Mouse (Mus musculus): Measurements from ENCODE around the gene Slc2a12. TPM values are rescaled to one million over a fixed set of nuclear protein-coding genes. Genes with fewer than 3 reads are reported as not detected.

Gene Slc2a12
- 0.01 TPM for polyA plus RNA-seq (2012; fragmentation: generic; extraction: Trizol)

- Histone ChIP-seq H3ac (ENCODE audit: control insufficient read depth, insufficient read length) (no peak within 1 kb of the TSS), H3K79me2 (ENCODE audit: control insufficient read depth, insufficient read depth) (no peaks in the 10 kb centered on the region), H3K4me3 (no peak within 1 kb of the TSS), H3K27me3 (ENCODE audit: control insufficient read depth, insufficient read depth, insufficient read length) (peaks cover 5% of the 10 kb centered on the region), H3K4me2 (ENCODE audit: low read depth) (no peak within 1 kb of the TSS), H3K36me3 (ENCODE audit: control insufficient read depth, insufficient read depth) (no peaks in the 10 kb centered on the region)
- TF ChIP-seq MAX (IDR thresholded peaks at IDR 0.05; ENCODE audit: low read depth), result no peak
- TF ChIP-seq CEBPB (IDR thresholded peaks at IDR 0.05; ENCODE audit: insufficient read depth, poor library complexity, severe bottlenecking), result no peak
- TF ChIP-seq E2F4 (IDR thresholded peaks at IDR 0.05; ENCODE audit: insufficient read depth), result no peak
- TF ChIP-seq SRF (IDR thresholded peaks at IDR 0.05; ENCODE audit: control insufficient read depth, insufficient read length, low read depth), result no peak
- no peak for TF ChIP-seq USF1 (IDR thresholded peaks at IDR 0.05; ENCODE audit: low read depth)
- no peak for TF ChIP-seq MYOG (IDR thresholded peaks at IDR 0.05; ENCODE audit: control insufficient read depth in 1 of 3, insufficient read depth in 1 of 3, insufficient read length in 2 of 3, low read depth in 2 of 3)
- TF ChIP-seq POLR2AphosphoS2 (IDR thresholded peaks at IDR 0.05; ENCODE audit: insufficient read length, low read depth), result no peak
- no peak for TF ChIP-seq REST (IDR thresholded peaks at IDR 0.05; ENCODE audit: insufficient read depth, insufficient read length)
Measured at GRCm38 (mm10) chr10:22644853-22645491, at the start of gene Slc2a12. Slc2a12 (plus strand) TSS chr10:22645011.

- Histone ChIP-seq H3K4me2 (ENCODE audit: low read depth) (no peak overlapping the region), H3ac (ENCODE audit: control insufficient read depth, insufficient read length) (no peak overlapping the region), H3K79me2 (ENCODE audit: control insufficient read depth, insufficient read depth) (no peaks in the 10 kb centered on the region), H3K36me3 (ENCODE audit: control insufficient read depth, insufficient read depth) (no peaks in the 10 kb centered on the region), H3K27me3 (ENCODE audit: control insufficient read depth, insufficient read depth, insufficient read length) (no peaks in the 10 kb centered on the region), H3K4me3 (no peak overlapping the region)
- TF ChIP-seq MAX (IDR thresholded peaks at IDR 0.05; ENCODE audit: low read depth) (no peak), TCF3 (IDR thresholded peaks at IDR 0.05; ENCODE audit: insufficient read length, low read depth) (no peak), CEBPB (IDR thresholded peaks at IDR 0.05; ENCODE audit: insufficient read depth, poor library complexity, severe bottlenecking) (no peak), SRF (IDR thresholded peaks at IDR 0.05; ENCODE audit: control insufficient read depth, insufficient read length, low read depth) (no peak), TCF12 (IDR thresholded peaks at IDR 0.05; ENCODE audit: insufficient read depth, poor library complexity, severe bottlenecking) (no peak), REST (IDR thresholded peaks at IDR 0.05; ENCODE audit: insufficient read depth, insufficient read length) (no peak), USF1 (IDR thresholded peaks at IDR 0.05; ENCODE audit: low read depth) (no peak)
Measured at GRCm38 (mm10) chr10:22598908-22599480, 45.8 kb upstream of the Slc2a12 start.

GRCm38 (mm10) chr10:22601046-22601445, 43.8 kb upstream of the Slc2a12 start:
- Histone ChIP-seq H3K27me3 (ENCODE audit: control insufficient read depth, insufficient read depth, insufficient read length) (no peaks in the 10 kb centered on the region), H3K79me2 (ENCODE audit: control insufficient read depth, insufficient read depth) (no peaks in the 10 kb centered on the region), H3ac (ENCODE audit: control insufficient read depth, insufficient read length) (no peak overlapping the region), H3K4me2 (ENCODE audit: low read depth) (no peak overlapping the region), H3K4me3 (no peak overlapping the region), H3K36me3 (ENCODE audit: control insufficient read depth, insufficient read depth) (no peaks in the 10 kb centered on the region)
- TF ChIP-seq POLR2AphosphoS2 (IDR thresholded peaks at IDR 0.05; ENCODE audit: insufficient read length, low read depth) (no peak), MAX (IDR thresholded peaks at IDR 0.05; ENCODE audit: low read depth) (no peak), USF1 (IDR thresholded peaks at IDR 0.05; ENCODE audit: low read depth) (no peak)

DNA sequence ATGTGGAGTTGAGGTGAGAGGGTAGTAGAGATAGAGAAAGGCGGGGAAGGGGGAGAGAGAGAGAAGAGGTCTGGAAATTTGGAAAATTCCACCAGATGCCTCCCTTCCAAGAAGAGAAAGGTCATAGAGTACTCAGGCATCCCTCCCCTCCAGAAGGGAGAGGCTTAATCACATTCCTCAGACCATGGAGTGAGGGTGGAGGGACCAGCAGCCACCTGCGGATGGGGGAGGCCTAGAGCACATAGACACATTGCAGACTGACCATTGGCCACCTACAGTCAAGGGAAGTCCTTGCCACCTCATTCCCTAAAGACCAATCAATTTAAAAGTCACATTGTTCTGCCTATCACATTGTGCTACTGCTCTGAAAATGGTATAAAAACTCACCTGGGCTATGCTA, 40.0 kb upstream of the Slc2a12 start:
- Histone ChIP-seq H3K4me3 (no peak overlapping the region), H3K27me3 (ENCODE audit: control insufficient read depth, insufficient read depth, insufficient read length) (no peaks in the 10 kb centered on the region), H3K79me2 (ENCODE audit: control insufficient read depth, insufficient read depth) (no peaks in the 10 kb centered on the region), H3K4me2 (ENCODE audit: low read depth) (no peak overlapping the region), H3ac (ENCODE audit: control insufficient read depth, insufficient read length) (no peak overlapping the region), H3K36me3 (ENCODE audit: control insufficient read depth, insufficient read depth) (no peaks in the 10 kb centered on the region)
- TF ChIP-seq TCF12 (IDR thresholded peaks at IDR 0.05; ENCODE audit: insufficient read depth, poor library complexity, severe bottlenecking), result no peak
- no peak for TF ChIP-seq POLR2A (IDR thresholded peaks at IDR 0.05; ENCODE audit: insufficient read length, low read depth)
- no peak for TF ChIP-seq MYOG (IDR thresholded peaks at IDR 0.05; ENCODE audit: control insufficient read depth in 1 of 3, insufficient read depth in 1 of 3, insufficient read length in 2 of 3, low read depth in 2 of 3)
- TF ChIP-seq REST (IDR thresholded peaks at IDR 0.05; ENCODE audit: insufficient read depth, insufficient read length), result no peak
- TF ChIP-seq USF1 (IDR thresholded peaks at IDR 0.05; ENCODE audit: low read depth), result no peak
- TF ChIP-seq CEBPB (IDR thresholded peaks at IDR 0.05; ENCODE audit: insufficient read depth, poor library complexity, severe bottlenecking), result no peak
- TF ChIP-seq MYOD1 (IDR thresholded peaks at IDR 0.05; ENCODE audit: control insufficient read depth in 1 of 3, insufficient read length in 2 of 3, low read depth in 2 of 3), result no peak
- no peak for TF ChIP-seq E2F4 (IDR thresholded peaks at IDR 0.05; ENCODE audit: insufficient read depth)
- TF ChIP-seq SRF (IDR thresholded peaks at IDR 0.05; ENCODE audit: control insufficient read depth, insufficient read length, low read depth), result no peak
- no peak for TF ChIP-seq POLR2AphosphoS2 (IDR thresholded peaks at IDR 0.05; ENCODE audit: insufficient read length, low read depth)
- no peak for TF ChIP-seq TCF3 (IDR thresholded peaks at IDR 0.05; ENCODE audit: insufficient read length, low read depth)
- TF ChIP-seq MAX (IDR thresholded peaks at IDR 0.05; ENCODE audit: low read depth), result no peak

- H3K36me3 ChIP-seq (ENCODE audit: control insufficient read depth, insufficient read depth), result no peaks in the 10 kb centered on the region
- H3K4me3 ChIP-seq, result peak overlapping the region; percentile 5
- H3ac ChIP-seq (ENCODE audit: control insufficient read depth, insufficient read length), result no peak overlapping the region
- no peaks in the 10 kb centered on the region for H3K79me2 ChIP-seq (ENCODE audit: control insufficient read depth, insufficient read depth)
- TF ChIP-seq MAX (IDR thresholded peaks at IDR 0.05; ENCODE audit: low read depth) (no peak), CEBPB (IDR thresholded peaks at IDR 0.05; ENCODE audit: insufficient read depth, poor library complexity, severe bottlenecking) (no peak), POLR2AphosphoS2 (IDR thresholded peaks at IDR 0.05; ENCODE audit: insufficient read length, low read depth) (no peak), MYOG (IDR thresholded peaks at IDR 0.05; ENCODE audit: control insufficient read depth in 1 of 3, insufficient read depth in 1 of 3, insufficient read length in 2 of 3, low read depth in 2 of 3) (peak in 2 of 3 experiments; percentile 7 to 66), TCF12 (IDR thresholded peaks at IDR 0.05; ENCODE audit: insufficient read depth, poor library complexity, severe bottlenecking) (peak; percentile 70), POLR2A (IDR thresholded peaks at IDR 0.05; ENCODE audit: insufficient read length, low read depth) (no peak), TCF3 (IDR thresholded peaks at IDR 0.05; ENCODE audit: insufficient read length, low read depth) (peak; percentile 33), REST (IDR thresholded peaks at IDR 0.05; ENCODE audit: insufficient read depth, insufficient read length) (no peak), SRF (IDR thresholded peaks at IDR 0.05; ENCODE audit: control insufficient read depth, insufficient read length, low read depth) (peak; percentile 91), MYOD1 (IDR thresholded peaks at IDR 0.05; ENCODE audit: control insufficient read depth in 1 of 3, insufficient read length in 2 of 3, low read depth in 2 of 3) (peak in 2 of 3 experiments; percentile 86 to 93)
- peak overlapping the region; percentile 69 for H3K4me2 ChIP-seq (ENCODE audit: low read depth)
- no peaks in the 10 kb centered on the region for H3K27me3 ChIP-seq (ENCODE audit: control insufficient read depth, insufficient read depth, insufficient read length)
Measured at GRCm38 (mm10) chr10:22608273-22608672, 36.5 kb upstream of the Slc2a12 start.
